Mouse (Mus musculus) liver, embryonic 13.5 days (tissue): Measurements from ENCODE around the gene Ogg1. TPM values are rescaled to one million over a fixed set of nuclear protein-coding genes. Genes with fewer than 3 reads are reported as not detected.

ENCODE experiments used
- ATAC-seq: fragments of 200-750 bp; cut with Nextera tagmentation; 2 replicates; pipeline ENCODE4 v1.8.0; 2017; ENCODE audit warnings: low read depth, mild to moderate bottlenecking, moderate number of reproducible peaks, moderate library complexity
- DNase-seq: peaks from one replicate; pipeline ENCODE4 v3.0.0; 2022
- H3K27ac ChIP-seq: fragments of 300-500 bp; sonication (generic); 2 replicates; pipeline ENCODE4 v1.5.1; 2015; ENCODE audit warnings: moderate library complexity, mild to moderate bottlenecking, inconsistent platforms
- H3K27me3 ChIP-seq: fragments of 300-500 bp; sonication (generic); 2 replicates; pipeline ENCODE4 v1.6.1; 2015; ENCODE audit warnings: mild to moderate bottlenecking, inconsistent platforms
- H3K36me3 ChIP-seq: fragments of 300-500 bp; sonication (generic); 2 replicates; pipeline ENCODE4 v1.6.1; 2015; ENCODE audit warnings: mild to moderate bottlenecking, inconsistent platforms
- H3K4me1 ChIP-seq: fragments of 300-500 bp; sonication (generic); replicated peaks from 2 replicates; pipeline ENCODE4 v1.6.1; 2015; ENCODE audit warnings: inconsistent platforms
- H3K4me2 ChIP-seq: fragments of 300-500 bp; sonication (generic); 2 replicates; pipeline ENCODE4 v1.6.1; 2015; ENCODE audit warnings: inconsistent platforms, mild to moderate bottlenecking, moderate library complexity
- H3K4me3 ChIP-seq: fragments of 300-500 bp; sonication (generic); replicated peaks from 2 replicates; pipeline ENCODE4 v1.5.1; 2015; ENCODE audit warnings: mild to moderate bottlenecking, inconsistent platforms
- H3K9ac ChIP-seq: fragments of 300-500 bp; sonication (generic); 2 replicates; pipeline ENCODE4 v1.6.1; 2015; ENCODE audit warnings: mild to moderate bottlenecking, inconsistent platforms
- H3K9me3 ChIP-seq: fragments of 300-500 bp; sonication (generic); replicated peaks from 2 replicates; pipeline ENCODE4 v1.6.1; 2016; ENCODE audit warnings: inconsistent platforms
- WGBS: fragments of 180-500 bp; shearing (Covaris S2); methylation state at CpG from one replicate; pipeline ENCODE4 v1.1.7; 2015; ENCODE audit not compliant: insufficient replicate concordance; 5-methylcytosine and 5-hydroxymethylcytosine counted together
- polyA plus RNA-seq: library from polyadenylated mRNA; unstranded; fragments of >200 nt; fragmentation: Nextera tagmentation; extraction: Ambion mirVana; gene quantifications from 2 replicates; pipeline ENCODE4 v1.2.1, GENCODE M21; 2015

Ogg1 gene
- polyA plus RNA-seq, 1 experiment from 2014 or later, result 6.8 TPM

GRCm38 (mm10) chr6:113350538-113350937 lies 23.8 kb downstream of the Ogg1 start:
- H3K36me3 ChIP-seq, result no peaks in the 10 kb centered on the region
- H3K4me1 ChIP-seq, result no peaks in the 10 kb centered on the region
- no peak overlapping the region for H3K4me3 ChIP-seq
- H3K9me3 ChIP-seq, result no peaks in the 10 kb centered on the region
- H3K27me3 ChIP-seq, result no peaks in the 10 kb centered on the region
- H3K4me2 ChIP-seq, result no peak overlapping the region
- ATAC-seq (no peak), DNase-seq (no peak)
- H3K27ac ChIP-seq, result no peak overlapping the region
- no peak overlapping the region for H3K9ac ChIP-seq

DNA sequence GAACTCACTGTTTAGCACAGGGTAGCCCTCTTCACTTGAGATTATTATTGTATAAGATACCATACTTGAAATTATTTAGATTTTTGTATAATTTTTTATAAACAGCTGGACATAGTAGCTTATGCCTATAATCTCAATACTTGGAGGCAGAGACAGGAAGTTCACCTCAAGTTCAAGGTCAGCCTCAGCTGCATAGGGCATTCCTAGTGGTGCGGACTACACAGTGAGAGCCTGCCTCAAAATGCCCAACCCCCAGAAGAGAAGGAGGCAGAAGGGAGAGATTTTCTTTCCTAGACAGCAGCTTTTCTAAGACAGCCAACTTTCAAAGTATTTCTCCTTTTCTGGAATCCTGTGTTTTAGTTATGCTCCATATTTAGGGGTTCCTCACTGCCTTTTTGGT lies 24.4 kb downstream of the Ogg1 start:
- Histone ChIP-seq H3K9me3 (no peaks in the 10 kb centered on the region), H3K4me2 (no peak overlapping the region), H3K9ac (no peak overlapping the region), H3K4me3 (no peak overlapping the region), H3K36me3 (no peaks in the 10 kb centered on the region), H3K4me1 (no peaks in the 10 kb centered on the region), H3K27me3 (no peaks in the 10 kb centered on the region), H3K27ac (no peak overlapping the region)
- 88% methylated on average over 1 of the region's 1 CpGs for WGBS
- ATAC-seq (no peak), DNase-seq (no peak)

DNA sequence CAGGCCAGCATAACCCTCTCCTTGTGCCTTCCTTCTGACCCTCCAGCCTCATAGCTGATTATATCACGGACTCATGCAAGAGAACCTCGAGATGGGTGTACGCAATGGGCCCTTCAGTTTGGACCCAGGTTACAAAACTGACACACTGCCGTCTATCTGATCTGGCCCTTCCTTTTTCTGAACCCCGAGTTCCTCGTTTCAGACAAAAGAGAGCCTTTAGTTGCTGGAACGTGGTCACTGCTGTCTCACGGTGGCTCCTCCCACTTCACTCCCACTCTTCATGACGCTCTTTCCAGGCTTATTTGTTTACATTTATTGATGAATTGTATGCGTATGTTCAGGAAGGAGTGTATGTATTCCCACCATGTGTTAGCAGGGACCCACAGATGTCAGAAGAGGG lies 24.9 kb downstream of the Ogg1 start:
- 23% methylated on average over 10 of the region's 10 CpGs for WGBS
- no peak overlapping the region for H3K27ac ChIP-seq

DNA sequence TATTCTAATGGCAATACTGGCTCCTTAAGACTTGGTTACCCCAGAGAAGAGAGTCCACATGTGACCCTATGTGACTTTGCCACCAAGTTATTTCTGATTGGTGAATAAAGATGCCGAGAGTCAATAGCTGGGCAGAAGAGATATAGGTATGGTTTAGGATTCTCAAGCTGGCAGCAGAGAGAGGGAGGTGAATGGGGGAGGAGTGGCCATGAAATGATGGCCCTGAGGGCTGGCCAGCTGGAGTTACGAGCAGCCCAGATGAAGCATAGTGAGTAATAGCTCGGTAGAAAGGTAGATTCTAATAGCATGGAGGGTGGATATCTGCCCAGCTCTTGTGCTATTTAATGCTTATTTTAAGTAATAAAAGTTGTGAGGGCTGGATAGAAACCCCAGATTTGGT lies 26.0 kb downstream of the Ogg1 start:
- no peak for ATAC-seq
- Histone ChIP-seq H3K9me3 (no peaks in the 10 kb centered on the region), H3K4me2 (no peak overlapping the region), H3K4me3 (no peak overlapping the region), H3K4me1 (no peaks in the 10 kb centered on the region), H3K27me3 (no peaks in the 10 kb centered on the region), H3K36me3 (no peaks in the 10 kb centered on the region), H3K9ac (no peak overlapping the region), H3K27ac (no peak overlapping the region)
- no peak for DNase-seq
- WGBS, result 53% methylated on average over 3 of the region's 3 CpGs

More for the DNA sequence above, 24.9 kb downstream of the Ogg1 start:
- Histone ChIP-seq H3K36me3 (no peaks in the 10 kb centered on the region), H3K27me3 (no peaks in the 10 kb centered on the region), H3K9me3 (no peaks in the 10 kb centered on the region), H3K4me3 (no peak overlapping the region), H3K4me2 (no peak overlapping the region), H3K9ac (no peak overlapping the region), H3K4me1 (no peaks in the 10 kb centered on the region)
- ATAC-seq, result no peak
- no peak for DNase-seq

DNA sequence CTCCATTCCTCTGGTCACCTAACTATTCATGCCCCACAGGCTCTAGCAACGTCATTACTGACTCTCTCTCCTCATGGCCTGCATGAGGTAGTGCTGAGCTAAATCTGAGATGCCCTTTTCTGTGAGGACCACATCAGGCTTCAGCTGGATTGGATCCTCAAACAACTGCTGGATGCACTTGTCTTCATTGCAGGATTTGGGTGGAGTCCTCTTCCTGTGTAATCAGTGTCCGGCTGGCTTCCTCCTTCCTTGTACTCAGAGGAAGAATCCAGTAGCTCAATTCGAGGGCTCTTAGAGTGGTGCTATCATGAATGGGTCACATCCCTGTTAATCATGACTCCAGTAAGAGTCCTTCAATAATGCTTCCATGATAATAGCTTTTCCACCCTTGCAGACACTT lies 26.9 kb downstream of the Ogg1 start:
- DNase-seq (no peak), ATAC-seq (no peak)
- Histone ChIP-seq H3K36me3 (no peaks in the 10 kb centered on the region), H3K4me2 (no peak overlapping the region), H3K4me3 (no peak overlapping the region), H3K27ac (no peak overlapping the region), H3K9ac (no peak overlapping the region), H3K9me3 (no peaks in the 10 kb centered on the region), H3K27me3 (no peaks in the 10 kb centered on the region), H3K4me1 (no peaks in the 10 kb centered on the region)
- 32% methylated on average over 3 of the region's 3 CpGs for WGBS

- Histone ChIP-seq H3K4me2 (no peak overlapping the region), H3K9ac (no peak overlapping the region), H3K27me3 (no peaks in the 10 kb centered on the region), H3K4me1 (no peaks in the 10 kb centered on the region), H3K9me3 (no peaks in the 10 kb centered on the region), H3K27ac (no peak overlapping the region), H3K4me3 (no peak overlapping the region), H3K36me3 (no peaks in the 10 kb centered on the region)
- 62% methylated on average over 4 of the region's 4 CpGs for WGBS
- DNase-seq (no peak), ATAC-seq (no peak)
Observed at GRCm38 (mm10) chr6:113361476-113361875, 34.7 kb downstream of the Ogg1 start.

DNA sequence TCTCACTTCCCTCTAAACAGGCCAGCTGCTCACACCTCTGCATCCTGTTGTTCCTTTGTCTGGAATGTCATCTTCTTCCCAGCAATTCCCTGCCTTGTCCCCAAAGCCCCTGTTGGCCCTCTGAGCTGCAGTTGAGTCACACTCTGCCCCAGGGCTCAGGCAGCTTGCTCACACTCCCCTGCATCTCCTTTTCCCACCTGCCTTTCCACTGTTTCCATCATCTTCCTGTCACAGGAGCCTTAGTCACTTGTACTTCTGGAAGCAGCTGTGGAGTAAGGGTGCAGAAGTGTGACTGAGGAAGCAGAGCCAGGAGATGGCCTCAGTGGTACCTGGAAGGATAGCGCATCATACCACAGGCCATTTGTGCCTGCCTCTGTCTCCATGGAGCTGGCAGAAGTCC lies 35.5 kb downstream of the Ogg1 start:
- Histone ChIP-seq H3K9me3 (no peaks in the 10 kb centered on the region), H3K27me3 (no peaks in the 10 kb centered on the region), H3K4me1 (no peaks in the 10 kb centered on the region), H3K36me3 (peaks cover 7% of the 10 kb centered on the region), H3K4me3 (no peak overlapping the region), H3K9ac (no peak overlapping the region), H3K27ac (no peak overlapping the region), H3K4me2 (no peak overlapping the region)
- ATAC-seq (no peak), DNase-seq (no peak)
- 91% methylated on average over 1 of the region's 1 CpGs for WGBS

DNA sequence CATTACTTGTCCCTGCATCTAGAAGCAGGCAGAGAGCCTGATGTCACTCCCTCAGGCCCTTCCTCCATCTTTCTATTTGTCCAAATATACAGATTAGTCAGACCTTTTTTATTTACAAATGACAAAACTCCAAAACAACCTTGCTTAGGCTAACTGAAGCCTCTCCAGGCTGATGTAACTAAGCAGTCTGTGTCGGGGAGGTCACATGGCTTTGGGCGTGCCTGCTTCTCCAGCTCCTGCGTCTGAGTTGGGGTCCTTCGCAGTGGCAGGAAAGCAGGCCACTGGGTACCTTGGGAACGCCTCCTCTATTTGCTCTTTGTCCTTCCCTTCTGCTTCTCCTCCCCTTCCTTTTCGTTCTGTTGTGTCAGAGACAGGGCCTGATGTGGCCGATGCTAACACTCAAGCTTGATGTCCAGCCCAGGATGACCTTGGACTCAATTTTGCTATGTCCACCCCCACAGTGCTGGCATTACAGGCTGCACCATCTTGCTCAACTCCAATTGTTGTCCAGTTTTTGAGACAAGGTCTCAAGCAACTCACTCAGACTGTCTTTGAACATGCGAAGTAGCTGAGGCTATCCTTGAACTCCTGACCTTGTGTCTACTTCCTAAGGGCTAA lies 37.9 kb downstream of the Ogg1 start:
- Histone ChIP-seq H3K4me1 (no peaks in the 10 kb centered on the region), H3K4me2 (no peak overlapping the region), H3K27ac (no peak overlapping the region), H3K27me3 (no peaks in the 10 kb centered on the region), H3K4me3 (no peak overlapping the region), H3K36me3 (peaks cover 23% of the 10 kb centered on the region), H3K9ac (no peak overlapping the region), H3K9me3 (no peaks in the 10 kb centered on the region)
- DNase-seq (no peak), ATAC-seq (no peak)
- WGBS, result 62% methylated on average over 8 of the region's 8 CpGs

GRCm38 (mm10) chr6:113366639-113367038 lies 39.9 kb downstream of the Ogg1 start:
- Histone ChIP-seq H3K9me3 (no peaks in the 10 kb centered on the region), H3K36me3 (peaks cover 43% of the 10 kb centered on the region), H3K27ac (no peak overlapping the region), H3K4me3 (no peak overlapping the region), H3K27me3 (no peaks in the 10 kb centered on the region), H3K9ac (no peak overlapping the region), H3K4me2 (no peak overlapping the region), H3K4me1 (no peaks in the 10 kb centered on the region)
- 77% methylated on average over 6 of the region's 6 CpGs for WGBS
- DNase-seq (no peak), ATAC-seq (no peak)

- H3K36me3 ChIP-seq, result peaks cover 52% of the 10 kb centered on the region
Observed at GRCm38 (mm10) chr6:113367574-113367973, 40.8 kb downstream of the Ogg1 start.

GRCm38 (mm10) chr6:113368124-113368523 lies 41.4 kb downstream of the Ogg1 start:
- 83% methylated on average over 7 of the region's 7 CpGs for WGBS
- no peak for ATAC-seq

More at GRCm38 (mm10) chr6:113367574-113367973, 40.8 kb downstream of the Ogg1 start:
- no peak overlapping the region for H3K9ac ChIP-seq
- H3K4me2 ChIP-seq, result no peak overlapping the region
- DNase-seq (no peak), ATAC-seq (no peak)
- H3K27me3 ChIP-seq, result no peaks in the 10 kb centered on the region
- WGBS, result 83% methylated on average over 1 of the region's 1 CpGs
- no peak overlapping the region for H3K4me3 ChIP-seq
- H3K4me1 ChIP-seq, result peaks cover 6% of the 10 kb centered on the region
- H3K9me3 ChIP-seq, result no peaks in the 10 kb centered on the region
- H3K27ac ChIP-seq, result no peak overlapping the region

DNA sequence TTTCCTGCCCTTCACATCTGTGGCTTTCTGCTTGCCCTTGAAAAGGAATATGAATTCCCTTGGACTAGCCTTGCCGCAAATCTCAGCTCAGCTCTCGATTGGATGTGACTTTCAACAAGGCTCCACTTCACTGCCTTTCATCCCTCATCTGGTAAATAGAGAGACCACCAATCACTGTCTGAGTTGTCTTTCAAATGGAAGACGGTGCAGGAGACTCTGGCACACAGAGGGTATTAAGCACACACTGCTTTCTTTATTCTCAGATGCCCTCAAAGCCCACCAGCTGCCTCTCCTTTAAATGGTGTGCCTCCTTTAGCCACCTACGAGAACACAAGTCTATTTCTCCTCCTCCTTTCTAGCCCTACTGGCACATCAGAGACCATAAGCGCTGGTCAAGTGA lies 41.8 kb downstream of the Ogg1 start:
- H3K4me2 ChIP-seq, result no peak overlapping the region
- ATAC-seq, result no peak

More at GRCm38 (mm10) chr6:113368124-113368523, 41.4 kb downstream of the Ogg1 start:
- Histone ChIP-seq H3K4me2 (no peak overlapping the region), H3K27ac (no peak overlapping the region), H3K4me3 (no peak overlapping the region), H3K36me3 (peaks cover 56% of the 10 kb centered on the region), H3K9me3 (no peaks in the 10 kb centered on the region), H3K27me3 (no peaks in the 10 kb centered on the region), H3K4me1 (peaks cover 11% of the 10 kb centered on the region), H3K9ac (no peak overlapping the region)
- DNase-seq, result no peak

More for the DNA sequence above, 41.8 kb downstream of the Ogg1 start:
- Histone ChIP-seq H3K9me3 (no peaks in the 10 kb centered on the region), H3K36me3 (peaks cover 60% of the 10 kb centered on the region), H3K9ac (no peak overlapping the region), H3K27ac (no peak overlapping the region), H3K27me3 (no peaks in the 10 kb centered on the region), H3K4me1 (peaks cover 16% of the 10 kb centered on the region), H3K4me3 (no peak overlapping the region)
- no peak for DNase-seq
- WGBS, result 71% methylated on average over 5 of the region's 5 CpGs
